Mouse (Mus musculus): ENCODE results near the gene Arhgef17.

GRCm38 (mm10) chr7:100837701-100838100 lies 94.2 kb downstream of the Arhgef17 start:
- TF ChIP-seq GATA1 (IDR thresholded peaks at IDR 0.05; ENCODE audit: borderline replicate concordance, low read length) (no peak), FLI1 (IDR thresholded peaks at IDR 0.05; ENCODE audit: low read length) (no peak)
